Mouse (Mus musculus) CH12.LX (cell line): Measurements from ENCODE around the gene Ube2v1. TPM values are rescaled to one million over a fixed set of nuclear protein-coding genes. Genes with fewer than 3 reads are reported as not detected.

ENCODE experiments used
- DNase-seq: peaks from one replicate; pipeline ENCODE4 v3.0.0-alpha.2; 2013; ENCODE audit errors: extremely low read depth
- H3K27ac ChIP-seq: 2 replicates; pipeline ENCODE4 v1.5.1; 2012; ENCODE audit warnings: low read depth, mild to moderate bottlenecking, control low read depth, moderate library complexity; ENCODE audit not compliant: insufficient read depth
- H3K27me3 ChIP-seq: replicated peaks from 2 replicates; pipeline ENCODE3; 2012; ENCODE audit warnings: inconsistent platforms
- H3K36me3 ChIP-seq, 2 experiments: replicated peaks in 1 of 2; 2 replicates each; pipeline versions ENCODE3 to v1.6.1; 2012; ENCODE audit warnings: inconsistent platforms in 1 of 2, low read length in 1 of 2, mild to moderate bottlenecking in 1 of 2, mixed read lengths in 1 of 2, moderate library complexity in 1 of 2; ENCODE audit not compliant: control insufficient read depth in 1 of 2, insufficient read depth in 1 of 2
- H3K4me1 ChIP-seq, 2 experiments: 2 replicates each; pipeline ENCODE4 v1.6.1; 2012; ENCODE audit warnings: inconsistent platforms in 1 of 2, moderate library complexity in 1 of 2; ENCODE audit not compliant: insufficient read depth in 2 of 2, control insufficient read depth in 1 of 2
- H3K4me2 ChIP-seq: 2 replicates; pipeline ENCODE4 v1.6.1; 2012; ENCODE audit warnings: low read depth, mild to moderate bottlenecking, control low read depth; ENCODE audit not compliant: poor library complexity, insufficient read depth, severe bottlenecking
- H3K4me3 ChIP-seq, 3 experiments: fragments of 150-350 bp in 1 of 3; sonication (generic) in 1 of 3; replicated peaks in 1 of 3; 2 replicates each; pipeline versions ENCODE3 to v1.5.1; 2011 to 2012; ENCODE audit warnings: low read depth in 2 of 3, low read length in 2 of 3, mild to moderate bottlenecking in 2 of 3, moderate library complexity in 2 of 3, control low read depth in 1 of 3, improper control_type of control experiment in 1 of 3, inconsistent platforms in 1 of 3, mixed read lengths in 1 of 3; ENCODE audit not compliant: poor library complexity in 1 of 3
- H3K79me2 ChIP-seq: replicated peaks from 2 replicates; pipeline ENCODE4 v1.6.1; 2012; ENCODE audit warnings: mild to moderate bottlenecking, moderate library complexity; ENCODE audit not compliant: control insufficient read depth, poor library complexity, insufficient read depth, severe bottlenecking; ENCODE audit errors: extremely low read depth
- H3K9ac ChIP-seq: 2 replicates; pipeline ENCODE4 v1.6.1; 2012; ENCODE audit warnings: low read depth, mild to moderate bottlenecking, control low read depth, moderate library complexity; ENCODE audit not compliant: insufficient read depth
- H3K9me3 ChIP-seq: replicated peaks from 2 replicates; pipeline ENCODE3; 2012; ENCODE audit warnings: low read length, inconsistent platforms, mixed read lengths
- BHLHE40 ChIP-seq: IDR thresholded peaks from 2 replicates; pipeline ENCODE4 v1.6.1; 2011; ENCODE audit warnings: mild to moderate bottlenecking, low read depth, low read length, improper control_type of control experiment
- CHD1 ChIP-seq: IDR thresholded peaks from 2 replicates; pipeline ENCODE4 v1.6.1; 2012; ENCODE audit warnings: low read depth, low read length, improper control_type of control experiment, inconsistent platforms
- CHD2 ChIP-seq: IDR thresholded peaks from 2 replicates; pipeline ENCODE4 v1.6.1; 2011; ENCODE audit warnings: low read length, improper control_type of control experiment
- CTCF ChIP-seq, 2 experiments: IDR thresholded peaks in 1 of 2; conservative IDR thresholded peaks in 1 of 2; 2 replicates each; pipeline ENCODE4 v1.5.1; 2011 to 2012; ENCODE audit warnings: low read depth in 2 of 2, low read length in 2 of 2, improper control_type of control experiment in 1 of 2, inconsistent platforms in 1 of 2, mild to moderate bottlenecking in 1 of 2, moderate library complexity in 1 of 2
- E2F4 ChIP-seq: IDR thresholded peaks from 2 replicates; pipeline ENCODE4 v1.6.1; 2011; ENCODE audit warnings: low read depth, low read length, improper control_type of control experiment; ENCODE audit not compliant: insufficient replicate concordance
- ELF1 ChIP-seq: IDR thresholded peaks from 2 replicates; pipeline ENCODE4 v1.6.1; 2014; ENCODE audit warnings: low read depth, mild to moderate bottlenecking, inconsistent platforms, low read length, improper control_type of control experiment
- EP300 ChIP-seq: IDR thresholded peaks from 2 replicates; pipeline ENCODE4 v1.6.1; 2011; ENCODE audit warnings: low read length, improper control_type of control experiment
- ETS1 ChIP-seq: conservative IDR thresholded peaks from 2 replicates; pipeline ENCODE4 v1.6.1; 2012; ENCODE audit warnings: low read depth, mild to moderate bottlenecking, inconsistent platforms, low read length, improper control_type of control experiment, moderate library complexity
- GABPA ChIP-seq: IDR thresholded peaks from 2 replicates; pipeline ENCODE4 v1.6.1; 2012; ENCODE audit warnings: low read depth, low read length, improper control_type of control experiment, inconsistent platforms; ENCODE audit not compliant: insufficient replicate concordance
- HCFC1 ChIP-seq: IDR thresholded peaks from 2 replicates; pipeline ENCODE4 v1.6.1; 2012; ENCODE audit warnings: low read depth, mild to moderate bottlenecking, inconsistent platforms, low read length, improper control_type of control experiment
- IRF4 ChIP-seq: IDR thresholded peaks from 2 replicates; pipeline ENCODE4 v1.6.1; 2014; ENCODE audit warnings: low read depth, mild to moderate bottlenecking, inconsistent platforms, low read length, improper control_type of control experiment
- JUN ChIP-seq: IDR thresholded peaks from 2 replicates; pipeline ENCODE4 v1.6.1; 2011; ENCODE audit warnings: low read depth, mild to moderate bottlenecking, low read length, improper control_type of control experiment, moderate library complexity; ENCODE audit not compliant: insufficient read depth
- JUND ChIP-seq: conservative IDR thresholded peaks from 2 replicates; pipeline ENCODE4 v1.6.1; 2011; ENCODE audit warnings: low read depth, low read length, improper control_type of control experiment
- KAT2A ChIP-seq: IDR thresholded peaks from 2 replicates; pipeline ENCODE4 v1.6.1; 2012; ENCODE audit warnings: low read length, improper control_type of control experiment, inconsistent platforms; ENCODE audit not compliant: insufficient replicate concordance
- MAFK ChIP-seq: IDR thresholded peaks from 2 replicates; pipeline ENCODE4 v1.6.1; 2011; ENCODE audit warnings: low read length, improper control_type of control experiment; ENCODE audit not compliant: insufficient replicate concordance
- MAX ChIP-seq: IDR thresholded peaks from 2 replicates; pipeline ENCODE4 v1.6.1; 2011; ENCODE audit warnings: low read length, improper control_type of control experiment
- MAZ ChIP-seq: IDR thresholded peaks from 2 replicates; pipeline ENCODE4 v1.6.1; 2012; ENCODE audit warnings: low read depth, mild to moderate bottlenecking, inconsistent platforms, low read length, improper control_type of control experiment, moderate library complexity
- MEF2A ChIP-seq: IDR thresholded peaks from 2 replicates; pipeline ENCODE4 v1.6.1; 2014; ENCODE audit warnings: low read depth, mild to moderate bottlenecking, inconsistent platforms, low read length, improper control_type of control experiment, borderline replicate concordance
- MXI1 ChIP-seq: IDR thresholded peaks from 2 replicates; pipeline ENCODE4 v1.6.1; 2011; ENCODE audit warnings: mild to moderate bottlenecking, low read depth, low read length, improper control_type of control experiment
- MYC ChIP-seq: IDR thresholded peaks from 2 replicates; pipeline ENCODE4 v1.6.1; 2011; ENCODE audit warnings: low read depth, mild to moderate bottlenecking, improper control_type of control experiment, low read length
- NELFE ChIP-seq: IDR thresholded peaks from 2 replicates; pipeline ENCODE4 v1.6.1; 2011; ENCODE audit warnings: low read depth, low read length, improper control_type of control experiment
- NRF1 ChIP-seq: IDR thresholded peaks from 2 replicates; pipeline ENCODE4 v1.6.1; 2014; ENCODE audit warnings: low read depth, mild to moderate bottlenecking, inconsistent platforms, low read length, improper control_type of control experiment, moderate library complexity
- PAX5 ChIP-seq: IDR thresholded peaks from 2 replicates; pipeline ENCODE4 v1.6.1; 2012; ENCODE audit warnings: low read length, inconsistent platforms, mixed read lengths
- POLR2A ChIP-seq: IDR thresholded peaks from 2 replicates; pipeline ENCODE4 v1.6.1; 2011; ENCODE audit warnings: low read depth, mild to moderate bottlenecking, improper control_type of control experiment, low read length
- POLR2AphosphoS2 ChIP-seq: IDR thresholded peaks from 2 replicates; pipeline ENCODE4 v1.6.1; 2011; ENCODE audit warnings: low read depth, low read length, improper control_type of control experiment
- RAD21 ChIP-seq: IDR thresholded peaks from 2 replicates; pipeline ENCODE4 v1.6.1; 2011; ENCODE audit warnings: low read depth, mild to moderate bottlenecking, low read length, improper control_type of control experiment, moderate library complexity
- RCOR1 ChIP-seq: conservative IDR thresholded peaks from 2 replicates; pipeline ENCODE4 v1.6.1; 2012; ENCODE audit warnings: low read depth, mild to moderate bottlenecking, inconsistent platforms, low read length, improper control_type of control experiment
- SIN3A ChIP-seq: IDR thresholded peaks from 2 replicates; pipeline ENCODE4 v1.6.1; 2012; ENCODE audit warnings: low read length, improper control_type of control experiment, inconsistent platforms
- SMC3 ChIP-seq: IDR thresholded peaks from 2 replicates; pipeline ENCODE4 v1.6.1; 2011; ENCODE audit warnings: low read depth, low read length, improper control_type of control experiment
- TCF12 ChIP-seq: IDR thresholded peaks from 2 replicates; pipeline ENCODE4 v1.6.1; 2014; ENCODE audit warnings: low read depth, mild to moderate bottlenecking, inconsistent platforms, low read length, improper control_type of control experiment
- UBTF ChIP-seq: IDR thresholded peaks from 2 replicates; pipeline ENCODE4 v1.6.1; 2012; ENCODE audit warnings: low read depth, mild to moderate bottlenecking, inconsistent platforms, low read length, improper control_type of control experiment, moderate library complexity
- USF1 ChIP-seq: IDR thresholded peaks from 2 replicates; pipeline ENCODE4 v1.6.1; 2014; ENCODE audit warnings: low read depth, mild to moderate bottlenecking, inconsistent platforms, low read length, improper control_type of control experiment
- USF2 ChIP-seq: conservative IDR thresholded peaks from 2 replicates; pipeline ENCODE4 v1.6.1; 2011; ENCODE audit warnings: low read depth, low read length, improper control_type of control experiment
- ZC3H11A ChIP-seq: IDR thresholded peaks from 2 replicates; pipeline ENCODE4 v1.6.1; 2012; ENCODE audit warnings: low read depth, mild to moderate bottlenecking, inconsistent platforms, low read length, improper control_type of control experiment
- ZKSCAN1 ChIP-seq: IDR thresholded peaks from 2 replicates; pipeline ENCODE4 v1.6.1; 2012; ENCODE audit warnings: low read depth, inconsistent platforms, low read length, improper control_type of control experiment, borderline replicate concordance
- ZMIZ1 ChIP-seq: IDR thresholded peaks from 2 replicates; pipeline ENCODE4 v1.6.1; 2012; ENCODE audit warnings: low read depth, mild to moderate bottlenecking, inconsistent platforms, low read length, improper control_type of control experiment
- ZNF384 ChIP-seq: IDR thresholded peaks from 2 replicates; pipeline ENCODE4 v1.6.1; 2012; ENCODE audit warnings: low read depth, low read length, improper control_type of control experiment, inconsistent platforms
- dilution Hi-C: fragments of 300-500 bp; cut with MboI; formaldehyde crosslinking; loops from 2 replicates; pipeline ENCODE4 v1.14.3; 2020; ENCODE audit warnings: low sequenced_read_pairs; ENCODE audit not compliant: extremely low pct_unique_long_range_greater_than_20kb, extremely low pct_ligation_motif_present
- in situ Hi-C: fragments of 300-500 bp; cut with MboI; formaldehyde crosslinking; loops from 3 replicates; pipeline ENCODE4 v1.14.3; 2019; ENCODE audit warnings: low sequenced_read_pairs, low pct_ligation_motif_present, low pct_unique_long_range_greater_than_20kb, mixed read lengths
- polyA plus RNA-seq: library from polyadenylated mRNA; unstranded; fragments of >175 nt; gene quantifications from 2 replicates; pipeline ENCODE4 v1.2.1, GENCODE M21; 2012; ENCODE audit warnings: low read depth; ENCODE audit not compliant: insufficient read length
- total RNA-seq, 2 experiments: library from RNA; depleted of rRNA; stranded (reverse); fragments of 300-350 nt in 1 of 2; fragments of >200 nt in 1 of 2; gene quantifications; 2 replicates each; pipeline ENCODE4 v1.2.3; 2012 to 2014

Gene Ube2v1
- total and polyA plus RNA-seq, 3 experiments, result 92.8 to 184 (median 126) TPM

DNA sequence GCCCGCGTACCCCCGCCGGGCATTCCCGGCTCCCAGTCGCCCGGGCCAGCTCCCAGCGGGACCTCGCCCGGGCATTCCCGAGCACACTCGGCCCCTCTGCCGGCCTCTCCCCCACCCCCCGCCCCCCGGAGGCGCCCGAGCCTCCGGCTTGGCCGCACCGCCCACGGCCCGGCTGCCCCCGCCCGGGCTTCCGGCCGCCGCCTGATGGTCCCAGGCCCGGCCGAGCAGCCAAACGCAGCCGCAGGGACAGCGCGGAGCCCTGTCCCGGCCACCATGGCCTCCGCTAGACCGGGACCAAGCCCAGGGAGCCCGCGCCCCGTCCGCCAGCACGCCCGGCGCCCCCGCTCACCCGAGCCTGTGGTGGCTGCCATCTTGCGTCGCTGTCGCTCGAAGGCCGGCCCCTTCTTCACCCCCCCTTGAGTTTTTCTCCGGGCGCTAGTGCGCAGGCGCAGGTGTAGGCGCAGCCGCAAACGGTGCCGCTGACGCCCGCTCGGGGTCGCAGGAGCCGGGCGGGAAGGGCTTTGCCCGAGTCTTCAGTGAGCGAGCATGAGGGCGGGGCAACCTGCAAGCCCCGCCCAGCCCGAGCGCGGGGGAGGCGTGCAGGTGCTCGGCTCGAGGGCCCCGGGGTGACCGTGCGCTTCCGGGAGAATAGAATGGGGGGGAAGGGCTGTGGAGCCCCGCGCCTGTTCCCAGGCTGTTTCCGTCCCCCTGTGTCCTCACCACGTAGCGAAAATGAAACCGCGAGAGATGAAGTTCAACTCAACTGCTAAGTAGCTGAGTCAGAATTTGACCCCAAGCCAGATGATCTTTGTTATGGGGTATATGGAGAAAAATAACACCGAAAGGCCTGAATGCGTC, at the start of gene Ube2v1 (continued):
- peak; percentile 90 for TF ChIP-seq SIN3A
- TF ChIP-seq, all 38 proteins: peak for 26

GRCm38 (mm10) chr2:167680657-167681056, 48.8 kb upstream of the Ube2v1 start:
- Histone ChIP-seq H3K79me2 (no peaks in the 10 kb centered on the region), H3K27ac (no peak overlapping the region), H3K9ac (no peak overlapping the region), H3K36me3 (no peaks in the 10 kb centered on the region), H3K4me2 (no peak overlapping the region), H3K4me1 (peaks cover 4 to 12% of the 10 kb centered on the region in 2 experiments; a peak in 2 of 4 replicates), H3K9me3 (peaks cover 6% of the 10 kb centered on the region), H3K4me3 (no peak overlapping the region), H3K27me3 (peaks cover 53% of the 10 kb centered on the region)
- dilution Hi-C loops (loop anchor here (25.0 kb wide), 1 partner anchor 207 kb away; no protein-coding TSS in a partner anchor), in situ Hi-C loops (no loop called here)
- DNase-seq, result peak; percentile 64
- TF ChIP-seq ZKSCAN1 (no peak), HCFC1 (no peak), TCF12 (no peak), ELF1 (no peak), USF2 (no peak), JUND (no peak), MYC (no peak), USF1 (no peak), ZMIZ1 (no peak), MAX (peak; percentile 41; the same call in 1 of the 2 replicates), JUN (no peak), NRF1 (no peak), SMC3 (peak; percentile 65), CHD2 (no peak), NELFE (no peak), ZNF384 (peak; percentile 70), CTCF (conservative IDR thresholded peaks at IDR 0.05 in 1 of 2, IDR thresholded peaks at IDR 0.05 in 1 of 2; ENCODE audit: low read depth in 2 of 2, low read length in 2 of 2) (peak; percentile 69 to 77; a peak in 3 of 4 replicates), E2F4 (no peak), MAFK (no peak), KAT2A (no peak), UBTF (no peak), EP300 (no peak), MAZ (no peak), SIN3A (no peak), IRF4 (no peak; the same call in 1 of the 2 replicates), POLR2AphosphoS2 (no peak), PAX5 (no peak), ZC3H11A (no peak), GABPA (no peak), RAD21 (peak; percentile 57), MXI1 (no peak), ETS1 (no peak), MEF2A (no peak), POLR2A (no peak), CHD1 (no peak), BHLHE40 (no peak), RCOR1 (no peak)
